8 mouse cellular contexts compared by ENCODE assay signal in the genomic region with DNA sequence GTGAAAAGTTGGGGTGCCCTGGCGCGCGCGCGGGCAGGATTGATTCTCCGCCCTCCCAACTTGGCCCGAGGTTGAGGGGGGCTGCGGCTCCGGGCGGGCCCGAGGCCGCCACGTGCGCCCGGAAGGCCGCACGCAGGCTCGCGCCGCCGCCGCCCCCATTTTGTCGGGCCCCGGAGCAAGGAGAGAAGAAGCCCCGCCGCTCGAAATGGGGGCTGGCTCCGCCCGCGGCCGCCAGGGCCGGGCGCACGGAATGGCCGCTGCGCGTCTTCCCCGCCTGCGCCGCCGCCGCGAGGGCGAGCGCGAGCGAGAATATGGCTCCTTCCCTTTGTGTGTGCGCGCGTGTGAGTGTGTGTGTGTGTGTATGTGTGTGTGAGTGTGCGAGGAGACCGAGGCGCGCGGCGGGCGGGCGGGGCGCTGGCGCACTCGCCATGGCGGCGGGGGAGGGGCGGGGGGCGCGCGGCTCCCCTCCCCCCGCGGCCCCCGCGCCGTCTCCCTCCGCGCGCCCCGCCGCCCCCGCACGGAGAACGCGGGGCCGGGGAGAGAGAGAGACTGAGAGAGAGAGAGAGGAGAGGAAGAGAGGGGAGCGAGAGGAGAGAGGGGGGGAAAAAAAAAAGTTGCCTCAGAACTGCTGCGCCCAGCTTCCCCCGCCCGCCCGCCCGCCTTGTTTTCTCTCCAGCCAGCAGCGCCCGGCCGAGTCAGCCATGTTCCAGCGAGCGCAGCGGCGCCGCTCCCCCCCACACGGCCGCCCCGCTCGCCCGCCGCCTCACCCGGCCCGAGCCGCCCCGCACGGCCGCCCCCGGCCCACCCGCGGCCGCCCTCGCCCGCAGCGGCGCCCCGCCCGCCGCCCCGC. TPM values are rescaled to one million over a fixed set of nuclear protein-coding genes. Genes with fewer than 3 reads are reported as not detected.
A peak's percentile ranks its signal among the peaks of the same experiment; 100 is the strongest.
DNase-seq lines count a peak whose midpoint lies in the region; ATAC-seq and TF ChIP-seq lines count a peak whose summit lies in the region.

No protein-coding gene starts in this region.

- DNase-seq in adrenal gland, postnatal 14 days, result peak; percentile 90
- DNase-seq in heart, adult 2 months, result peak; percentile 90 to 91
- DNase-seq in kidney, adult 2 months, result peak; percentile 90
- DNase-seq in c-Kit-positive CD71-positive TER-119-positive erythroid progenitor cells, embryonic 14.5 days (ENCODE audit: low spot score), result no peak

- H3K4me1 ChIP-seq in embryonic facial prominence, embryonic 12.5 days, result peaks cover 6% of the 10 kb centered on the region; the same call in 1 of the 2 replicates
- H3K4me1 ChIP-seq in heart, adult 2 months (ENCODE audit: control insufficient read depth, insufficient read depth, low read length), result no peaks in the 10 kb centered on the region; the same call in 1 of the 2 replicates
- peaks cover 2% of the 10 kb centered on the region; the same call in 1 of the 2 replicates for H3K4me1 ChIP-seq in kidney, adult 2 months (ENCODE audit: control insufficient read depth, insufficient read depth, low read length)
- H3K4me1 ChIP-seq in limb, embryonic 12.5 days (replicated peaks), result peaks cover 15% of the 10 kb centered on the region
- peaks cover 28% of the 10 kb centered on the region for H3K4me1 ChIP-seq in midbrain, embryonic 13.5 days (replicated peaks)
- H3K4me1 ChIP-seq in small intestine, adult 2 months (ENCODE audit: control insufficient read depth, insufficient read depth, insufficient read length, low read length), result peaks cover 2% of the 10 kb centered on the region

- H3K79me2 ChIP-seq in heart, adult 2 months (replicated peaks; ENCODE audit: control insufficient read depth, insufficient read depth, low read length), result 0 out of 2 replicates have a peak, but pooled peaks cover 2% of the 10 kb centered on the region

- intact Hi-C loops in heart, adult 2 months (cut with DNase I), result loop anchor here (1.0 to 5.0 kb wide), 7 partner anchors 20 to 176 kb away; partner anchors contain the start of genes Gm42791, Hmgb1 and Uspl1

- no peaks in the 10 kb centered on the region for H3K9me3 ChIP-seq in embryonic facial prominence, embryonic 12.5 days
- no peaks in the 10 kb centered on the region for H3K9me3 ChIP-seq in limb, embryonic 12.5 days
- no peaks in the 10 kb centered on the region for H3K9me3 ChIP-seq in midbrain, embryonic 13.5 days

- peak; percentile 66; the same call in 1 of the 2 replicates for TF ChIP-seq EP300 in heart, adult 2 months (IDR thresholded peaks at IDR 0.05; ENCODE audit: insufficient read depth, low read depth, low read length)

- ATAC-seq in embryonic facial prominence, embryonic 12.5 days (ENCODE audit: insufficient number of reproducible peaks, insufficient read depth, low FRiP score, low TSS enrichment), result no peak
- no peak for ATAC-seq in limb, embryonic 12.5 days (ENCODE audit: insufficient number of reproducible peaks, insufficient read depth, low FRiP score, low TSS enrichment, low read depth)
- ATAC-seq in midbrain, embryonic 13.5 days, result peak; percentile 38; the same call in 1 of the 2 replicates

- peak; percentile 68 for TF ChIP-seq POLR2A in heart, adult 2 months (IDR thresholded peaks at IDR 0.05; ENCODE audit: insufficient read depth, low read depth, low read length)
- TF ChIP-seq POLR2A in kidney, adult 2 months (IDR thresholded peaks at IDR 0.05; ENCODE audit: low read depth, low read length), result no peak
- no peak; the same call in 1 of the 2 replicates for TF ChIP-seq POLR2A in small intestine, adult 2 months (IDR thresholded peaks at IDR 0.05; ENCODE audit: low read depth, low read length)

- peaks cover 10% of the 10 kb centered on the region for H3K36me3 ChIP-seq in embryonic facial prominence, embryonic 12.5 days
- H3K36me3 ChIP-seq in heart, adult 2 months (ENCODE audit: control insufficient read depth, insufficient read depth, low read length), result peaks cover 18% of the 10 kb centered on the region
- H3K36me3 ChIP-seq in kidney, adult 2 months (ENCODE audit: control insufficient read depth, insufficient read depth, low read length), result no peaks in the 10 kb centered on the region; the same call in 1 of the 2 replicates
- H3K36me3 ChIP-seq in limb, embryonic 12.5 days, result peaks cover 18% of the 10 kb centered on the region
- peaks cover 6% of the 10 kb centered on the region for H3K36me3 ChIP-seq in midbrain, embryonic 13.5 days
- H3K36me3 ChIP-seq in small intestine, adult 2 months (ENCODE audit: control insufficient read depth, insufficient read depth, low read length), result peaks cover 6% of the 10 kb centered on the region

- TF ChIP-seq CTCF in heart, adult 2 months (IDR thresholded peaks at IDR 0.05), result peak; percentile 16; the same call in 1 of the 2 replicates
- TF ChIP-seq CTCF in kidney, adult 2 months (conservative IDR thresholded peaks at IDR 0.05; ENCODE audit: insufficient read depth, insufficient read length, low read depth, low read length), result no peak
- no peak for TF ChIP-seq CTCF in small intestine, adult 2 months (IDR thresholded peaks at IDR 0.05; ENCODE audit: extremely low read depth, insufficient read length, insufficient replicate concordance, low read depth, low read length)

- H3K27ac ChIP-seq in embryonic facial prominence, embryonic 12.5 days, result peak overlapping the region; percentile 100
- peak overlapping the region; percentile 99 for H3K27ac ChIP-seq in heart, adult 2 months
- H3K27ac ChIP-seq in kidney, adult 2 months (ENCODE audit: insufficient read depth, low read depth, low read length), result peak overlapping the region; percentile 97
- peak overlapping the region; percentile 100 for H3K27ac ChIP-seq in limb, embryonic 12.5 days
- peak overlapping the region; percentile 100 for H3K27ac ChIP-seq in midbrain, embryonic 13.5 days
- H3K27ac ChIP-seq in small intestine, adult 2 months (ENCODE audit: insufficient read depth, low read depth, low read length), result peak overlapping the region; percentile 89

- WGBS in embryonic facial prominence, embryonic 12.5 days, result under 1% methylated on average over 57 of the region's 120 CpGs
- 1% methylated on average over 90 of the region's 120 CpGs for WGBS in heart, adult 2 months
- 4% methylated on average over 91 of the region's 120 CpGs for WGBS in kidney, adult 2 months
- under 1% methylated on average over 57 of the region's 120 CpGs for WGBS in limb, embryonic 12.5 days
- WGBS in midbrain, embryonic 13.5 days, result 0% methylated on average over 35 of the region's 120 CpGs
- WGBS in small intestine, adult 2 months, result under 1% methylated on average over 101 of the region's 120 CpGs

- no peaks in the 10 kb centered on the region for H3K27me3 ChIP-seq in embryonic facial prominence, embryonic 12.5 days
- H3K27me3 ChIP-seq in heart, adult 2 months (ENCODE audit: control insufficient read depth, insufficient read depth, low read length), result no peaks in the 10 kb centered on the region
- no peaks in the 10 kb centered on the region for H3K27me3 ChIP-seq in kidney, adult 2 months (replicated peaks; ENCODE audit: control insufficient read depth, insufficient read depth, low read length)
- H3K27me3 ChIP-seq in limb, embryonic 12.5 days, result no peaks in the 10 kb centered on the region
- no peaks in the 10 kb centered on the region for H3K27me3 ChIP-seq in midbrain, embryonic 13.5 days
- H3K27me3 ChIP-seq in small intestine, adult 2 months (ENCODE audit: control insufficient read depth, insufficient read depth, low read length), result no peaks in the 10 kb centered on the region

- peak overlapping the region; percentile 100 for H3K9ac ChIP-seq in embryonic facial prominence, embryonic 12.5 days
- peak overlapping the region; percentile 95 for H3K9ac ChIP-seq in heart, adult 2 months (ENCODE audit: low read depth, low read length)
- peak overlapping the region; percentile 100 for H3K9ac ChIP-seq in limb, embryonic 12.5 days (replicated peaks)
- H3K9ac ChIP-seq in midbrain, embryonic 13.5 days (replicated peaks), result peak overlapping the region; percentile 99

- peak overlapping the region; percentile 92 for H3K4me2 ChIP-seq in embryonic facial prominence, embryonic 12.5 days (replicated peaks)
- H3K4me2 ChIP-seq in limb, embryonic 12.5 days, result peak overlapping the region; percentile 76
- H3K4me2 ChIP-seq in midbrain, embryonic 13.5 days (replicated peaks), result peak overlapping the region; percentile 85

- H3K4me3 ChIP-seq in embryonic facial prominence, embryonic 12.5 days, result peak overlapping the region; percentile 88
- H3K4me3 ChIP-seq in heart, adult 2 months, result peak overlapping the region; percentile 74
- peak overlapping the region; percentile 82 for H3K4me3 ChIP-seq in kidney, adult 2 months (ENCODE audit: insufficient read depth, low read depth, low read length)
- peak overlapping the region; percentile 88 for H3K4me3 ChIP-seq in limb, embryonic 12.5 days (replicated peaks)
- H3K4me3 ChIP-seq in midbrain, embryonic 13.5 days (replicated peaks), result peak overlapping the region; percentile 85
- H3K4me3 ChIP-seq in small intestine, adult 2 months (ENCODE audit: low read depth, low read length), result peak overlapping the region; percentile 93

RNA-seq across cellular contexts. Expression of gene Gm42791, which starts 56.8 kb away (rescaled TPM):
- 5.6 and 6.2 TPM in 2 replicates for total RNA-seq in adrenal gland, postnatal 14 days (2021)
- 3.4 and 4.0 TPM in 2 replicates for polyA plus RNA-seq in embryonic facial prominence, embryonic 12.5 days (2016; fragmentation: Nextera tagmentation; extraction: Ambion mirVana)
- 1 to 10 TPM; 5.7 to 5.9 TPM for total RNA-seq in heart, adult 2 months (2021)
- not detected in 2 replicates for polyA plus RNA-seq in heart, adult 2 months (2012; rRNA removed)
- not detected in 2 replicates for polyA plus RNA-seq in kidney, adult 2 months (2012; rRNA removed)
- 0.99 and 2.6 TPM in 2 replicates for polyA plus RNA-seq in limb, embryonic 12.5 days (2016; fragmentation: Nextera tagmentation; extraction: Ambion mirVana)
- polyA plus RNA-seq in midbrain, embryonic 13.5 days (2015; fragmentation: Nextera tagmentation; extraction: Ambion mirVana), result 2.0 and 3.6 TPM in 2 replicates
- not detected in 2 replicates for polyA plus RNA-seq in small intestine, adult 2 months (2012; rRNA removed)
